Mouse (Mus musculus) limb, embryonic 15.5 days (tissue): ENCODE measurements around the gene Stkld1. TPM values are rescaled to one million over a fixed set of nuclear protein-coding genes. Genes with fewer than 3 reads are reported as not detected.
A peak's percentile ranks its signal among the peaks of the same experiment; 100 is the strongest.
"Not testable (repeated sequence)": the region's sequence is repeated elsewhere in the genome, so short reads cannot be mapped to it uniquely, and the experiment has no call there.

ENCODE experiments used
- ATAC-seq: fragments of 200-750 bp; cut with Nextera tagmentation; 2 replicates; pipeline ENCODE4 v1.8.0; 2017; ENCODE audit warnings: low read depth, moderate TSS enrichment; ENCODE audit not compliant: insufficient number of reproducible peaks, low FRiP score, low TSS enrichment
- H3K27ac ChIP-seq: fragments of 300-500 bp; sonication (generic); 2 replicates; pipeline ENCODE4 v1.5.1; 2015; ENCODE audit warnings: moderate library complexity, mild to moderate bottlenecking, inconsistent platforms
- H3K27me3 ChIP-seq: fragments of 300-500 bp; sonication (generic); 2 replicates; pipeline ENCODE4 v1.6.1; 2015; ENCODE audit warnings: inconsistent platforms
- H3K36me3 ChIP-seq: fragments of 300-500 bp; sonication (generic); 2 replicates; pipeline ENCODE4 v1.6.1; 2015; ENCODE audit warnings: inconsistent platforms
- H3K4me1 ChIP-seq: fragments of 300-500 bp; sonication (generic); 2 replicates; pipeline ENCODE4 v1.6.1; 2015; ENCODE audit warnings: inconsistent platforms
- H3K4me2 ChIP-seq: fragments of 300-500 bp; sonication (generic); 2 replicates; pipeline ENCODE4 v1.6.1; 2015; ENCODE audit warnings: mild to moderate bottlenecking, inconsistent platforms
- H3K4me3 ChIP-seq: fragments of 300-500 bp; sonication (generic); 2 replicates; pipeline ENCODE4 v1.5.1; 2015; ENCODE audit warnings: mild to moderate bottlenecking, inconsistent platforms
- H3K9ac ChIP-seq: fragments of 300-500 bp; sonication (generic); 2 replicates; pipeline ENCODE4 v1.6.1; 2015; ENCODE audit warnings: inconsistent platforms
- H3K9me3 ChIP-seq: fragments of 300-500 bp; sonication (generic); 2 replicates; pipeline ENCODE4 v1.6.1; 2016; ENCODE audit warnings: inconsistent platforms
- WGBS: fragments of 180-500 bp; shearing (Covaris S2); methylation state at CpG from one replicate; pipeline ENCODE4 v1.1.7; 2015; 5-methylcytosine and 5-hydroxymethylcytosine counted together
- polyA plus RNA-seq: library from polyadenylated mRNA; unstranded; fragments of >200 nt; fragmentation: Nextera tagmentation; extraction: Ambion mirVana; gene quantifications from 2 replicates; pipeline ENCODE4 v1.2.1, GENCODE M21; 2015

Stkld1 gene
- polyA plus RNA-seq: 0.06 and 0.17 TPM in 2 replicates

- no peaks in the 10 kb centered on the region for H3K27me3 ChIP-seq
- H3K9ac ChIP-seq: peak within 1 kb of the TSS; percentile 100
- whole genome bisulfite sequencing: under 1% methylated on average over 60 of the region's 70 CpGs
- peak within 1 kb of the TSS; percentile 50 for H3K4me2 ChIP-seq
- H3K4me3 ChIP-seq: peak within 1 kb of the TSS; percentile 94
- peaks cover 31% of the 10 kb centered on the region for H3K4me1 ChIP-seq
- H3K9me3 ChIP-seq: no peaks in the 10 kb centered on the region
- ATAC-seq: peak; percentile 94
- peaks cover 31% of the 10 kb centered on the region for H3K36me3 ChIP-seq
- H3K27ac ChIP-seq: peak within 1 kb of the TSS; percentile 94
Measured at GRCm38 (mm10) chr2:26933304-26934055, at the start of gene Stkld1, which contains the start of gene Surf4. Gene Stkld1, plus strand, starts transcription at chr2:26934047. Gene Surf4, minus strand, starts transcription at chr2:26933928.

- not testable (repeated sequence) for H3K27me3 ChIP-seq, H3K9me3 ChIP-seq, H3K4me2 ChIP-seq, H3K9ac ChIP-seq, ATAC-seq, H3K4me3 ChIP-seq, H3K27ac ChIP-seq, H3K4me1 ChIP-seq
- peaks cover 22% of the 10 kb centered on the region for H3K36me3 ChIP-seq
- WGBS: 93% methylated on average over 2 of the region's 2 CpGs
Measured at GRCm38 (mm10) chr2:26885541-26885940, 48.3 kb upstream of the Stkld1 start.

DNA sequence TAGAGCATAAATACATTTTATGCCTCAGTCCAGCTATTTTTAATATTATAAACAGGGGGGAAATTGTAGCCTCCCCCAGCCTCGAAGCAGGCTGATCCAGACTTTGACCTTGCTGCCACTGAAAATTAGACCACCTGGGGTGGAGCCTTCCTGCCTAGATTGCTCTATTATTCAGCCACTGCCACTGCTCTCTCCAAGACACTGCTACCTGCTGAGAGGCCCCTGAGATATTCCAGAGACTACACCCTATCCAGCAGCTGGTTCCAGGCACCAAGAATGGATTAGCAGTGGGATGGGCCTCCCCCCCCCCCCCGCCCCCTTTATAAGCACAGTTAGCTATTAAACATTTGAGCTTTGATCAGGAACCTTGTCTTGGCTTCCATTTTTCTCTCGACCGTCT lies 47.7 kb upstream of the Stkld1 start:
- H3K4me3 ChIP-seq, H3K27me3 ChIP-seq, H3K4me1 ChIP-seq, H3K27ac ChIP-seq, H3K4me2 ChIP-seq, H3K9me3 ChIP-seq, ATAC-seq, H3K9ac ChIP-seq: not testable (repeated sequence)
- WGBS: 59% methylated on average over 4 of the region's 4 CpGs
- H3K36me3 ChIP-seq: peaks cover 28% of the 10 kb centered on the region

GRCm38 (mm10) chr2:26895898-26896297 lies 37.9 kb upstream of the Stkld1 start:
- Histone ChIP-seq H3K4me1 (no peaks in the 10 kb centered on the region), H3K9me3 (no peaks in the 10 kb centered on the region), H3K36me3 (peaks cover 84% of the 10 kb centered on the region), H3K27ac (no peak overlapping the region), H3K4me2 (no peak overlapping the region), H3K27me3 (no peaks in the 10 kb centered on the region), H3K4me3 (no peak overlapping the region), H3K9ac (no peak overlapping the region)
- no peak for ATAC-seq
- WGBS: 88% methylated on average over 4 of the region's 4 CpGs

DNA sequence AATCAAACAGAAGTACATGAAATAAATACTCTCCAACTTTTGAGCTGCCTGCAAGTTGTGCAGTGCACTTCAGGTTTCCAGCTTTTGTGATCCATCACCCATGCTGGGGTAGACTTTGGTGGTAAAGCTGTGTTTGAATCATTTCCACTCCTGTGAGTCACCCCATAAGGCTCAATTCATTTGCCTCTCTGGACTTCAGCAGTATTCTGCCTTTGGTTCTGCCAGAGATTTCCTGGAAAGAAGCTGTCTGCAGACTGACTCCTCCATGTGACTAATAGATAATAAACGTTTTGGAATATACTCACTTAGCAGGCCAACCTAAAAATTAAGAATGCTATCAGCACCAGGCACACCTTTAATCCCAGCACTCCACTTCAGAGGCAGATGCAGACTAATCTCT lies 33.1 kb upstream of the Stkld1 start:
- H3K27ac ChIP-seq: no peak overlapping the region
- ATAC-seq: no peak
- H3K27me3 ChIP-seq: no peaks in the 10 kb centered on the region
- no peaks in the 10 kb centered on the region for H3K9me3 ChIP-seq
- peaks cover 23% of the 10 kb centered on the region for H3K4me1 ChIP-seq
- WGBS: 78% methylated on average over 1 of the region's 1 CpGs
- H3K36me3 ChIP-seq: peaks cover 59% of the 10 kb centered on the region
- no peak overlapping the region for H3K4me2 ChIP-seq
- H3K9ac ChIP-seq: no peak overlapping the region
- no peak overlapping the region for H3K4me3 ChIP-seq

DNA sequence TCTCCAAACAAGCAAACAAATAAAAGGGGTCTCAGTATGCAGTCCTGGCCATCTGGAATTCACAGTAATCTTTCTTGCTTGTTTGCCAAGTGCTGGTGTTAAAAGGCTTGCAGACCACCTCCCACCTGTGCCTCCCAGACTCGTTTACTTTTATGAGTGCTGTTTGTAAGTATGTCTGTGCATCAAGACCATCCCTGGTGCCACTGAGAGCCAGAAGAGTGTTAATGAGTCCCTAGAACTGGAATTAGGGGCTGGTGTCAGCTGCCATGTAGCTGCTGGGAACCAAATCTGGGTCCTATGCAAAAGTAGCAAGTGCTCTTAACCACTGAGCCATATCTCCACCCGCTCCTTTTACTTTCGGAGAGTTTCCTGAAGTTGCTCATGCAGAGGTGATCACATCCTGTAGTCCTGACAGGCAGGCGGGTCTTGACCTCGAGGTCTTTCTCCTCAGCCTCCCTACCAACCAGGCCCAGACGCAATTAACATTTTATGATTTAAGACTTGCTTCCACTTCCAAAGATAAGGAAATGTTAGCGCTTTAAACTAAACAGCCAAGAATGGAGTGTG lies 31.9 kb upstream of the Stkld1 start:
- 2% methylated on average over 7 of the region's 7 CpGs for WGBS
- Histone ChIP-seq H3K27me3 (no peaks in the 10 kb centered on the region), H3K4me1 (peaks cover 23% of the 10 kb centered on the region), H3K27ac (peak overlapping the region; percentile 91; the same call in 1 of the 2 replicates), H3K9me3 (no peaks in the 10 kb centered on the region), H3K4me3 (peak overlapping the region; percentile 82), H3K4me2 (peak overlapping the region; percentile 64), H3K9ac (peak overlapping the region; percentile 74), H3K36me3 (peaks cover 59% of the 10 kb centered on the region)
- ATAC-seq: no peak

GRCm38 (mm10) chr2:26902467-26903220 lies 31.2 kb upstream of the Stkld1 start, which contains the start of gene Surf6:
Gene Surf6, minus strand, starts transcription at chr2:26902879.
- peaks cover 59% of the 10 kb centered on the region for H3K36me3 ChIP-seq
- ATAC-seq: peak; percentile 91
- under 1% methylated on average over 41 of the region's 41 CpGs for WGBS

GRCm38 (mm10) chr2:26903311-26903710 lies 30.5 kb upstream of the Stkld1 start:
- Histone ChIP-seq H3K36me3 (peaks cover 59% of the 10 kb centered on the region), H3K27me3 (no peaks in the 10 kb centered on the region), H3K4me1 (peaks cover 24% of the 10 kb centered on the region), H3K4me2 (peak overlapping the region; percentile 64), H3K9me3 (no peaks in the 10 kb centered on the region), H3K27ac (peak overlapping the region; percentile 91), H3K9ac (peak overlapping the region; percentile 74), H3K4me3 (peak overlapping the region; percentile 82)
- no peak; the same call in 1 of the 2 replicates for ATAC-seq
- whole genome bisulfite sequencing: 10% methylated on average over 7 of the region's 7 CpGs

More at GRCm38 (mm10) chr2:26902467-26903220, 31.2 kb upstream of the Stkld1 start, which contains the start of gene Surf6:
- no peaks in the 10 kb centered on the region for H3K9me3 ChIP-seq
- peak within 1 kb of the TSS; percentile 74 for H3K9ac ChIP-seq
- H3K4me3 ChIP-seq: peak within 1 kb of the TSS; percentile 82
- H3K4me1 ChIP-seq: peaks cover 23% of the 10 kb centered on the region
- peak within 1 kb of the TSS; percentile 64 for H3K4me2 ChIP-seq
- H3K27me3 ChIP-seq: no peaks in the 10 kb centered on the region
- peak within 1 kb of the TSS; percentile 91 for H3K27ac ChIP-seq

- Histone ChIP-seq H3K9ac (no peak overlapping the region), H3K36me3 (peaks cover 40% of the 10 kb centered on the region), H3K9me3 (no peaks in the 10 kb centered on the region), H3K27me3 (no peaks in the 10 kb centered on the region), H3K4me2 (no peak overlapping the region), H3K4me3 (no peak overlapping the region), H3K27ac (no peak overlapping the region), H3K4me1 (peaks cover 36% of the 10 kb centered on the region)
- no peak for ATAC-seq
- 90% methylated on average over 2 of the region's 2 CpGs for WGBS
Measured at GRCm38 (mm10) chr2:26905936-26906335, 27.9 kb upstream of the Stkld1 start.

DNA sequence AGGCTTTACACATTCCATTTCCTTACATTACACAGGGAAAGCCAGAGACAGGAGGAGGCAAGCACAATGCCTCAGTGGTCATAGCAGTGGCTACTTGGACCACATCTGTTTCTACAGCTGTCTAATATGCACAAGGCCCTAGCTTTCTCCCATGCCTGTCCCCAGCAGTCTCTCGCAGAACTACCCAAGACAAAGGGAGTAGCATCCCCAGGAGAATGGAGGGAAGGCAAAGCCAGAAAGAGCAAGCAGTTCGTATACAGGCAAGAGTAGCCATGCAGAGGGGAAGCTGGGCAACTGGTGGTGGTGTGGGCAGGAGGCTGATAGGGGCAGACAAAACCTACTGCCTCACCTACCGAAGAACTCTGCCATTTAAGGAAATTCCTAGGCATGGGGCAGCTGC lies 27.4 kb upstream of the Stkld1 start:
- peaks cover 43% of the 10 kb centered on the region for H3K36me3 ChIP-seq
- H3K4me1 ChIP-seq: peaks cover 34% of the 10 kb centered on the region
- no peaks in the 10 kb centered on the region for H3K9me3 ChIP-seq
- H3K9ac ChIP-seq: no peak overlapping the region
- WGBS: 88% methylated on average over 3 of the region's 3 CpGs
- H3K27me3 ChIP-seq: no peaks in the 10 kb centered on the region
- H3K4me3 ChIP-seq: no peak overlapping the region
- H3K27ac ChIP-seq: no peak overlapping the region
- no peak overlapping the region for H3K4me2 ChIP-seq
- no peak for ATAC-seq

- Histone ChIP-seq H3K27me3 (no peaks in the 10 kb centered on the region), H3K36me3 (peaks cover 49% of the 10 kb centered on the region)
Measured at GRCm38 (mm10) chr2:26907109-26907508, 26.7 kb upstream of the Stkld1 start.

More at GRCm38 (mm10) chr2:26907109-26907508, 26.7 kb upstream of the Stkld1 start:
- Histone ChIP-seq H3K9me3 (no peaks in the 10 kb centered on the region), H3K4me1 (peaks cover 34% of the 10 kb centered on the region), H3K27ac (no peak overlapping the region), H3K4me3 (no peak overlapping the region), H3K9ac (no peak overlapping the region), H3K4me2 (no peak overlapping the region)
- no peak for ATAC-seq
- WGBS: 62% methylated on average over 4 of the region's 4 CpGs
